Mouse (Mus musculus): ENCODE results near the gene Rcn2.
A peak's percentile ranks its signal among the peaks of the same experiment; 100 is the strongest.
"Not testable (repeated sequence)": the region's sequence is repeated elsewhere in the genome, so short reads cannot be mapped to it uniquely, and the experiment has no call there.

Rcn2 gene

GRCm38 (mm10) chr9:56041372-56042180, at the start of gene Rcn2:
Rcn2 (plus strand) TSS chr9:56041845.
- DNase-seq = peak; percentile 97

GRCm38 (mm10) chr9:56004679-56005078, 37.0 kb upstream of the Rcn2 start:
- not testable (repeated sequence) for DNase-seq

GRCm38 (mm10) chr9:56010450-56010849, 31.2 kb upstream of the Rcn2 start, which contains the start of gene 4930563M21Rik:
4930563M21Rik (minus strand) TSS chr9:56010550.
- DNase-seq = no peak

GRCm38 (mm10) chr9:56024772-56025171, 16.9 kb upstream of the Rcn2 start:
- DNase-seq = no peak

GRCm38 (mm10) chr9:56027292-56027691, 14.4 kb upstream of the Rcn2 start:
- DNase-seq = no peak

- DNase-seq = no peak
Measured at GRCm38 (mm10) chr9:56032219-56032618, 9.4 kb upstream of the Rcn2 start.

GRCm38 (mm10) chr9:56042181-56042621, 556 bp downstream of the Rcn2 start:
- no peak for DNase-seq

- DNase-seq = no peak
Measured at GRCm38 (mm10) chr9:56053796-56054195, 12.2 kb downstream of the Rcn2 start.

- DNase-seq = no peak
Measured at GRCm38 (mm10) chr9:56056147-56056546, 14.5 kb downstream of the Rcn2 start.

- no peak for DNase-seq
Measured at GRCm38 (mm10) chr9:56062336-56062735, 20.7 kb downstream of the Rcn2 start.

GRCm38 (mm10) chr9:56065011-56065410, 23.4 kb downstream of the Rcn2 start:
- no peak for DNase-seq

- DNase-seq = no peak
Measured at GRCm38 (mm10) chr9:56067964-56068363, 26.3 kb downstream of the Rcn2 start.

- DNase-seq = no peak
Measured at GRCm38 (mm10) chr9:56068630-56069029, 27.0 kb downstream of the Rcn2 start.

- no peak for DNase-seq
Measured at GRCm38 (mm10) chr9:56072861-56073260, 31.2 kb downstream of the Rcn2 start.

- DNase-seq = no peak
Measured at GRCm38 (mm10) chr9:56074863-56075262, 33.2 kb downstream of the Rcn2 start.

GRCm38 (mm10) chr9:56075264-56075663, 33.6 kb downstream of the Rcn2 start:
- DNase-seq = peak; percentile 93

- DNase-seq = peak; percentile 55
Measured at GRCm38 (mm10) chr9:56075901-56076620, 34.4 kb downstream of the Rcn2 start.

- no peak for DNase-seq
Measured at GRCm38 (mm10) chr9:56079587-56079986, 37.9 kb downstream of the Rcn2 start.

GRCm38 (mm10) chr9:56086524-56086923, 44.9 kb downstream of the Rcn2 start:
- no peak for DNase-seq

GRCm38 (mm10) chr9:56089778-56090520, 48.3 kb downstream of the Rcn2 start, which contains the start of gene Pstpip1:
Pstpip1 (plus strand) TSS chr9:56089962.
- DNase-seq = peak; percentile 52

GRCm38 (mm10) chr9:56090546-56091225, 49.0 kb downstream of the Rcn2 start:
- DNase-seq = no peak

GRCm38 (mm10) chr9:56092102-56092501, 50.5 kb downstream of the Rcn2 start:
- DNase-seq = no peak
